Mouse (Mus musculus) limb, embryonic 12.5 days (tissue): ENCODE results near the gene Ccdc6. TPM values are rescaled to one million over a fixed set of nuclear protein-coding genes. Genes with fewer than 3 reads are reported as not detected.

Experiments
- ATAC-seq: fragments of 200-750 bp; cut with Nextera tagmentation; 2 replicates; pipeline ENCODE4 v1.8.0; 2017; ENCODE audit warnings: low read depth, moderate TSS enrichment; ENCODE audit not compliant: insufficient number of reproducible peaks, insufficient read depth, low FRiP score, low TSS enrichment
- H3K27ac ChIP-seq: fragments of 300-500 bp; sonication (generic); 2 replicates; pipeline ENCODE4 v1.5.1; 2016; ENCODE audit warnings: mild to moderate bottlenecking, moderate library complexity
- H3K27me3 ChIP-seq: fragments of 300-500 bp; sonication (generic); 2 replicates; pipeline ENCODE4 v1.6.1; 2016; ENCODE audit warnings: mild to moderate bottlenecking, moderate library complexity
- H3K36me3 ChIP-seq: fragments of 300-500 bp; sonication (generic); 2 replicates; pipeline ENCODE4 v1.6.1; 2016; ENCODE audit warnings: mild to moderate bottlenecking, moderate library complexity
- H3K4me1 ChIP-seq: fragments of 300-500 bp; sonication (generic); replicated peaks from 2 replicates; pipeline ENCODE4 v1.6.1; 2016
- H3K4me2 ChIP-seq: fragments of 300-500 bp; sonication (generic); 2 replicates; pipeline ENCODE4 v1.6.1; 2016; ENCODE audit warnings: mild to moderate bottlenecking, moderate library complexity
- H3K4me3 ChIP-seq: fragments of 300-500 bp; sonication (generic); replicated peaks from 2 replicates; pipeline ENCODE4 v1.5.1; 2016; ENCODE audit warnings: mild to moderate bottlenecking
- H3K9ac ChIP-seq: fragments of 300-500 bp; sonication (generic); replicated peaks from 2 replicates; pipeline ENCODE4 v1.6.1; 2016; ENCODE audit warnings: mild to moderate bottlenecking, moderate library complexity
- H3K9me3 ChIP-seq: fragments of 300-500 bp; sonication (generic); 2 replicates; pipeline ENCODE4 v1.6.1; 2016; ENCODE audit warnings: mild to moderate bottlenecking, moderate library complexity
- WGBS: fragments of 180-500 bp; shearing (Covaris S2); methylation state at CpG from one replicate; pipeline ENCODE4 v1.1.7; 2016; 5-methylcytosine and 5-hydroxymethylcytosine counted together
- polyA plus RNA-seq: library from polyadenylated mRNA; unstranded; fragments of >200 nt; fragmentation: Nextera tagmentation; extraction: Ambion mirVana; gene quantifications from 2 replicates; pipeline ENCODE4 v1.2.1, GENCODE M21; 2016

Gene Ccdc6
- polyA plus RNA-seq, 1 experiment from 2014 or later, result 14.3 TPM

GRCm38 (mm10) chr10:70095506-70096270, 1.2 kb upstream of the Ccdc6 start:
- Histone ChIP-seq H3K4me2 (peak overlapping the region; percentile 85), H3K36me3 (peaks cover 2% of the 10 kb centered on the region; the same call in 1 of the 2 replicates), H3K27ac (peak overlapping the region; percentile 93), H3K9me3 (no peaks in the 10 kb centered on the region), H3K4me1 (peaks cover 30% of the 10 kb centered on the region), H3K9ac (peak overlapping the region; percentile 54; the same call in 1 of the 2 replicates), H3K27me3 (no peaks in the 10 kb centered on the region), H3K4me3 (peak overlapping the region; percentile 97)
- 12% methylated on average over 13 of the region's 13 CpGs for WGBS
- ATAC-seq, result 0 out of 2 replicates have a peak, but pooled peaks have one; percentile 0

GRCm38 (mm10) chr10:70097291-70097901, 475 bp downstream of the Ccdc6 start:
- Histone ChIP-seq H3K9me3 (peaks cover 6% of the 10 kb centered on the region), H3K36me3 (peaks cover 17% of the 10 kb centered on the region), H3K4me2 (peak overlapping the region; percentile 85), H3K9ac (peak overlapping the region; percentile 92), H3K4me1 (peaks cover 30% of the 10 kb centered on the region), H3K4me3 (peak overlapping the region; percentile 97), H3K27ac (peak overlapping the region; percentile 93), H3K27me3 (no peaks in the 10 kb centered on the region)
- peak; percentile 11; the same call in 1 of the 2 replicates for ATAC-seq
- WGBS, result under 1% methylated on average over 56 of the region's 58 CpGs

GRCm38 (mm10) chr10:70097911-70098569, 1.1 kb downstream of the Ccdc6 start:
- no peaks in the 10 kb centered on the region for H3K27me3 ChIP-seq
- peak overlapping the region; percentile 92 for H3K9ac ChIP-seq
- H3K9me3 ChIP-seq, result peaks cover 6% of the 10 kb centered on the region
- peaks cover 30% of the 10 kb centered on the region for H3K4me1 ChIP-seq
- under 1% methylated on average over 29 of the region's 29 CpGs for WGBS
- peak overlapping the region; percentile 93 for H3K27ac ChIP-seq
- peak; percentile 30; the same call in 1 of the 2 replicates for ATAC-seq
- H3K4me3 ChIP-seq, result peak overlapping the region; percentile 97
- peaks cover 20% of the 10 kb centered on the region for H3K36me3 ChIP-seq
- peak overlapping the region; percentile 85 for H3K4me2 ChIP-seq

GRCm38 (mm10) chr10:70098626-70099025, 1.7 kb downstream of the Ccdc6 start:
- Histone ChIP-seq H3K4me2 (peak overlapping the region; percentile 85), H3K27me3 (no peaks in the 10 kb centered on the region), H3K9ac (peak overlapping the region; percentile 92), H3K9me3 (peaks cover 6% of the 10 kb centered on the region), H3K4me1 (peaks cover 30% of the 10 kb centered on the region), H3K27ac (no peak overlapping the region), H3K36me3 (peaks cover 26% of the 10 kb centered on the region), H3K4me3 (peak overlapping the region; percentile 97)
- 8% methylated on average over 6 of the region's 6 CpGs for WGBS
- ATAC-seq, result no peak

- Histone ChIP-seq H3K4me3 (peak overlapping the region; percentile 97), H3K27ac (no peak overlapping the region), H3K4me2 (peak overlapping the region; percentile 85), H3K9ac (peak overlapping the region; percentile 28; the same call in 1 of the 2 replicates), H3K36me3 (peaks cover 30% of the 10 kb centered on the region), H3K9me3 (peaks cover 6% of the 10 kb centered on the region), H3K4me1 (peaks cover 27% of the 10 kb centered on the region), H3K27me3 (no peaks in the 10 kb centered on the region)
- WGBS, result 13% methylated on average over 8 of the region's 8 CpGs
- ATAC-seq, result no peak
Observed at GRCm38 (mm10) chr10:70099052-70099451, 2.1 kb downstream of the Ccdc6 start.

GRCm38 (mm10) chr10:70102086-70102485, 5.2 kb downstream of the Ccdc6 start:
- no peak overlapping the region for H3K4me3 ChIP-seq
- no peak for ATAC-seq
- H3K4me2 ChIP-seq, result no peak overlapping the region
- peaks cover 44% of the 10 kb centered on the region for H3K36me3 ChIP-seq
- no peaks in the 10 kb centered on the region for H3K27me3 ChIP-seq
- no peak overlapping the region for H3K9ac ChIP-seq
- no peak overlapping the region for H3K27ac ChIP-seq
- WGBS, result 97% methylated on average over 4 of the region's 4 CpGs
- peaks cover 6% of the 10 kb centered on the region for H3K9me3 ChIP-seq
- H3K4me1 ChIP-seq, result peaks cover 34% of the 10 kb centered on the region

GRCm38 (mm10) chr10:70108016-70108415, 11.1 kb downstream of the Ccdc6 start:
- Histone ChIP-seq H3K27ac (no peak overlapping the region), H3K4me3 (no peak overlapping the region), H3K9me3 (0 out of 2 replicates have a peak, but pooled peaks cover 2% of the 10 kb centered on the region), H3K4me1 (peaks cover 40% of the 10 kb centered on the region), H3K4me2 (no peak overlapping the region), H3K27me3 (no peaks in the 10 kb centered on the region), H3K9ac (no peak overlapping the region), H3K36me3 (peaks cover 30% of the 10 kb centered on the region)
- 63% methylated on average over 12 of the region's 13 CpGs for WGBS
- no peak for ATAC-seq

GRCm38 (mm10) chr10:70109974-70110373, 13.1 kb downstream of the Ccdc6 start:
- H3K36me3 ChIP-seq, result peaks cover 24% of the 10 kb centered on the region; the same call in 1 of the 2 replicates
- no peaks in the 10 kb centered on the region for H3K27me3 ChIP-seq
- 0 out of 2 replicates have a peak, but pooled peaks cover 2% of the 10 kb centered on the region for H3K9me3 ChIP-seq
- H3K9ac ChIP-seq, result no peak overlapping the region
- no peak overlapping the region for H3K4me2 ChIP-seq
- no peak for ATAC-seq
- 59% methylated on average over 5 of the region's 5 CpGs for WGBS
- peak overlapping the region; percentile 23; the same call in 1 of the 2 replicates for H3K27ac ChIP-seq
- H3K4me1 ChIP-seq, result peaks cover 34% of the 10 kb centered on the region
- no peak overlapping the region for H3K4me3 ChIP-seq

GRCm38 (mm10) chr10:70110815-70111214, 13.9 kb downstream of the Ccdc6 start:
- H3K4me3 ChIP-seq, result no peak overlapping the region
- H3K4me2 ChIP-seq, result no peak overlapping the region
- H3K27ac ChIP-seq, result no peak overlapping the region
- no peaks in the 10 kb centered on the region for H3K27me3 ChIP-seq
- peaks cover 26% of the 10 kb centered on the region for H3K4me1 ChIP-seq
- WGBS, result 92% methylated on average over 7 of the region's 7 CpGs
- 0 out of 2 replicates have a peak, but pooled peaks cover 2% of the 10 kb centered on the region for H3K9me3 ChIP-seq
- no peak overlapping the region for H3K9ac ChIP-seq
- ATAC-seq, result no peak
- H3K36me3 ChIP-seq, result peaks cover 21% of the 10 kb centered on the region; the same call in 1 of the 2 replicates

- no peak for ATAC-seq
- H3K9ac ChIP-seq, result no peak overlapping the region
- peaks cover 15% of the 10 kb centered on the region; the same call in 1 of the 2 replicates for H3K36me3 ChIP-seq
- no peaks in the 10 kb centered on the region for H3K27me3 ChIP-seq
- WGBS, result 84% methylated on average over 6 of the region's 6 CpGs
- no peak overlapping the region for H3K4me2 ChIP-seq
- no peak overlapping the region for H3K4me3 ChIP-seq
- peaks cover 25% of the 10 kb centered on the region for H3K4me1 ChIP-seq
- no peak overlapping the region for H3K27ac ChIP-seq
- H3K9me3 ChIP-seq, result 0 out of 2 replicates have a peak, but pooled peaks cover 2% of the 10 kb centered on the region
Observed at GRCm38 (mm10) chr10:70111643-70112042, 14.7 kb downstream of the Ccdc6 start.
